Mouse (Mus musculus): ENCODE measurements around the gene Evi2a.

The Evi2a gene

GRCm38 (mm10) chr11:79526549-79526948 lies 3.9 kb downstream of the Evi2a start:
- DNase-seq (ENCODE audit: low read depth, low spot score): no peak

- DNase-seq (ENCODE audit: low read depth, low spot score): no peak
These were observed 6.2 kb downstream of the Evi2a start for GRCm38 (mm10) chr11:79524310-79524575.

DNA sequence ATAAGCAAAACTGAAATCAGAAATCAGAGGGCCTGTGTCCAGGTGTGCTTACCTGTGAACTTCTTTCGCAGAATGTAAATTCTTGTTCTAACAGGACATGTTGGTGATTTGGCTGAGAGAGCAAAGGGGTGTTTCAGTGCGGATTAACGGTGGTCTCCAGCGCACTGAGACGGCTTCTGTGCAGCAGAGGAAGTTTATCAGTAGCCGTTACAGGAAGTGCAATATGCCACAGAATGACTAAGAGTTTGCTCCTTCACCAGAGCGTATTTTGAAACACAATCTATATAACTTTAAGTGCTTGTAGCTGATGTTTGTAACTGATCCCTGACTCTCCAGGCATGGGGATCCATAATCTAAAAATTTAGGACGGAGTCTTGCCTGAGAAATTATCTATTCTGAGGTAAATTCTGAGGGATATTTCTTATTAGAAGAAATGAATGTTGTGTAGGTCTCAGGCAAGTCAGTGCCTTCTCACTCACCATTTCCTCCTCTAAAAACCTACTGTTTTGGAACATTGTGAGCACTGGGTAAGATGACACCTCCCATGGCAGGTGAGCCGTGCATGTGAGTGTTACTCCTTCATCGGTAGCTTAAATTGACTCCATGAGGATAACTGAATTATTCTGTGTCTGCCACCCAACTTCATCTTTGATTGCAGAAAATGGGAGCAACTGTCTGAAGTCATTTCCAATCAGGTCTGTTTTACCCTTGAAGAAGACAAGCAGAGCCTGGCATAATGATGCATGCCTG lies 6.7 kb downstream of the Evi2a start, which contains the start of gene Evi2b:
TSS of gene Evi2b (minus strand) at position 203 of the 750 bp plus-strand sequence.
- no peak for DNase-seq (ENCODE audit: low read depth, low spot score)

DNA sequence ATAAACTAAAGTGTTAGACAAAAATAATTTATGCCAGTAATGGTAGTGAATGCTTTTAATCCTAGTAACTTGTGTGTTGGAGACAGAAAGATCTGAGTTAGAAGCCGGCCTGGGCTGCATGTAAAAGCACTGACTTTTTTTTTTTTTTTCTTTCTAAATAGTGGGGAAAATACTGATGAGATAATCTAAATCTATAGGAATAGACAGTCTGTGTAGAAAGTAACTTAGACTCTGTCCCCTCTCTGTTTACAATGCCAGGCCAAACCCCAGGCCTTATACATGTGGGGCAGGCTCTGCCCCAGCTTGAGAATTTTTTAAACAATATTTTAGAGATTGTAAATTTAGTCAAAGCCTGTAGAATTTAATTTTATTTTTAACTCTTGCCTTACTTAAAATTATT lies 7.5 kb downstream of the Evi2a start:
- DNase-seq (ENCODE audit: low read depth, low spot score): no peak

- no peak for DNase-seq (ENCODE audit: low read depth, low spot score)
These were observed 8.5 kb downstream of the Evi2a start for GRCm38 (mm10) chr11:79521930-79522329.

- no peak for DNase-seq (ENCODE audit: low read depth, low spot score)
These were observed 9.6 kb downstream of the Evi2a start for GRCm38 (mm10) chr11:79520772-79521171.

DNA sequence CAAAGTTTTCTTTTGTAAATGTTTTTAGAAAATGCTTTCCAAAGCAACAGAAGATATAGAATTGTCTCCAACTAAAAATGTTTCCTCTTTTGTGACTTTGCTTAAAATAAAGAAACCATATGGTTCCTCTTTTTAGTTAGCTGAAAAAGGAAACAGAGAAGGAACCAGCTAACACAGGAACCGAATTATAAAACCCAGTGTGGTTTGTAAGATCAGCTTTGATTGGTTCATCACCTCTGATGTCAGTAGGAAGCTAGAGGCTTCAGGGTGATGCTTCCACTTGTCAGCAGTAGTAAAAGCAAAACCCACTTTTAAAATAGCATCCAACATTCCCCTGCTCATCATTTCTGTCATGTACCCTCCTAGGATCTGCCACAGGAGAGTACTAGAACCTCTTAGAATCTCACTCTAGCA lies 10.5 kb downstream of the Evi2a start:
- DNase-seq (ENCODE audit: low read depth, low spot score): no peak

DNA sequence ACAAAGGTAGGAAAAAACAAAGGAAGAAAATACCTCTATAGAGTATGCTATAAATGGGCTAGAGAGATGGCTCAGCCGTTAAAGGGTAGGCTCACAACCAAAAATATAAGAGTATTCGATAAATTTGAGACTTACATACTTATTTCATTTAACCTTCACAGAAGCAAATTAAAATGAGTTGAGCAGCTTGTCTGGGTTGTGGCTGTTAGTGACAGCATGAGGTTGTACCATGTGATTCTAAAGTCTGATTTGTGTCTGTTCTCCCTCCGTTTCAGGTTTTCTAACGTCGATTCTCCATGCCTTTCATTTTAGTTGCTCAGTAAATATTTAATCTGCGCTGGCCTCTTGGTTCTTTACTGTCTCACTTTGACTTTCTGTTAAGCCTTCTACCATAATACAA lies 11.1 kb downstream of the Evi2a start:
- DNase-seq (ENCODE audit: low read depth, low spot score): no peak

DNA sequence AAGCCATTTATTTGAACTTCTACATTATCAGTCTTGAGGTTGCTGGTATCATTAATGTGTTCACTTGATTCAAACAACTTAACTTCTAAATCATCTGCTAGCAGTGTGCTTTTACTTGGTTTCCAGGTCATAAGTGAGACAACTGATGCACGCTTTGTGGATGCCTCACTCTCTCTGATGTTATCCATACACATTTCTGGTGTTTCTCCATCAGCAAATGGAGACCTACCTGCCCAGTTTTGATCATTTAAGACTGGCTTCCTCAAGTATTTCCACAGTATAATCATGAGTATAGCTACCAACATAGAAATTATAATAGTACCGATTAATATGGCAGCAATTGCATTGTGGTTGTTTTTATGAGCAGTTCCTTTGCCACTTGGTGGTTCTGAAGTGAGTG lies 14.6 kb downstream of the Evi2a start:
- no peak for DNase-seq (ENCODE audit: low read depth, low spot score)

- DNase-seq (ENCODE audit: low read depth, low spot score): no peak
These were observed 15.1 kb downstream of the Evi2a start for GRCm38 (mm10) chr11:79515331-79515730.

- DNase-seq (ENCODE audit: low read depth, low spot score): no peak
These were observed 18.4 kb downstream of the Evi2a start for GRCm38 (mm10) chr11:79511970-79512369.

DNA sequence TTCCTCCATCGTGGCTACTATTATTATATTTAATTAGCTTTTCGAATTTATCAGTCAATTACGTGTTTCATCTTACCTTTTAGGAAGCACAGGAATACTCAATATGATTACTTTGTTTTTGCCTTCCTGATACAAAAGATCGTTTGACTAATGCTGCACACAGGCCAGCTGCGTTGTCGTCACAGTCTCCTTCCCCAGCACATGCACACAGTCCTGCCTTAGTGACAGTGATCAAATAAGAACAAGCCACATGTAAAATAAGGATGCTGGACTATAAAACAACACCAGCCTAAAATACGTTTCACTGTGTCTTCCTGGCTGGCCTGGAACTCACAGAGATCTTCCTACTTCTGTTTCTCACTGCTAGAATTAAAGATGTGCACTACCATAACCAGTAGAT lies 25.9 kb downstream of the Evi2a start:
- no peak for DNase-seq (ENCODE audit: low read depth, low spot score)

DNA sequence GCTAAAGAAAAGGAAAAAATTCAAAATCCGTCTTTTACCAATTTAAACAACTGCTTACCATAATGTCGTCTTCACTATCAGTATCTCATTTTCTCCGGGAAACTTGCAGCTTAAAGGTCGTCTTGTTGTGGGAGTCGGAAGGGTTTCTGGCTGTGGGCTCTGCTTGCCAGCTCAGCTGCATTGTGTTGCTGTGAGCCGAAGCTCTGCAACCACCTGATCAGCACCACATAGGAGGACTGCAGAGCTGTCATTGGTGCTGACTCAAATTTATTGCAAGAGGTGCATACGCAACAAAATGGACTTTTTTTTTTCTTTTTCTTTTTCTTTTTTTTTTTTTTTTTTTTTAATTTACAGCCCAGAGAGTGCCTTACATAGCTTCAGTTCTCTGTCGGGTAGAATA lies 26.6 kb downstream of the Evi2a start, which contains the start of gene Omg:
TSS of gene Omg (minus strand) at position 240 of the 400 bp plus-strand sequence.
- DNase-seq (ENCODE audit: low read depth, low spot score): no peak

- peak; percentile 9 for DNase-seq (ENCODE audit: low read depth, low spot score)
These were observed 27.5 kb downstream of the Evi2a start for GRCm38 (mm10) chr11:79502917-79503316.

GRCm38 (mm10) chr11:79494976-79495800 lies 35.2 kb downstream of the Evi2a start:
- no peak for DNase-seq (ENCODE audit: low read depth, low spot score)

- DNase-seq (ENCODE audit: low read depth, low spot score): no peak
These were observed 45.7 kb downstream of the Evi2a start for GRCm38 (mm10) chr11:79484721-79485120.

DNA sequence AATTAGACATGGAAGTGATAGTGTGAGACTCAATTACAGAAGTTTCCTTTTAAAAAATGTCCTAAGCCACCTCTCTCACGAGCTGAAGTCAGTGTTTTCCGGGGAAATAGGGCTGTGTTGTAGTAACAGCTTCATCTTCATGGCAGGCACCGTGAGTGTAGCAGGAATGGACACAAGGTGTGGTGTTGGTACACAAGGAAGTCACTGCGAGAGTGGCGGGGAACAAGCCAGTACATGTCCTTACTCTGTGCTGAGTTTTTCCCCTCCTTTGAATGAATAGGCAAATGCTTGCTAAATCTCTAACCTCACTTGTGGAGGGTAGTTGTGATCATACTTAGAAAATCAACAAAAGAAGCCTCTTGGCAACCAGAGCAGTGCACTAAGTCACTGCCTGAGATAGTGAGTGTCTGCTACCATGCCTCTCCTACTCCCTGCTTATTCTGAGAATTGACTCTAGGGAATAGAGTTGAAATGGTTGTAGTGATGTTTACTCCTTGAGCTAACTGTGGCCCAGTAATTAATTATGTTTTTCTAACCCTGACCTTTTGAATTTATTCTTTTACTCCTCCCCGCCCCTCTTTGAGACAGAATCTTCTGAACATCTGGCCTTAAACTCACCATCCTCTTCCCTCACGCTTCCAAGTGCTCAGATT lies 46.4 kb downstream of the Evi2a start:
- no peak for DNase-seq (ENCODE audit: low read depth, low spot score)

DNA sequence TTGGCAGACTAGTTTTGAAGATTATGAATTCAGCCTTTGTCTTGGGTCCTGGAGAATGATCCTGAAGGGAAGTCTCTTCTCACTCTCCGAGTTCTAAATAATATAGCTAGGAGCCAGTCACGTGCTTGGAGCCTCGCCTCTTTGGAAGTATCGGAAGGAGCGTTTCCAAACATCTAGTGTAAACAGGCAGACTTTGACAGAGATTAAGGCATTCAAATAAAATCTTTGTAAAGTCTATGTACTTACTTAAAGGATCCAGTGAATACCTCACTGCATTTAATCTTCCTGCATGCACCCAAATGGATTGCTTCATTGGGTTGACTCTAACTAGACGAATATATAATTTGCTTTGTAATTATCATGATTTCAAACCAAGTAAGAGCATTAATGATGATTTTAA lies 47.0 kb downstream of the Evi2a start:
- DNase-seq (ENCODE audit: low read depth, low spot score): no peak

All from retina, postnatal 7 days (tissue).